Mouse (Mus musculus) c-Kit-positive CD71-positive TER-119-negative erythroid progenitor cells, embryonic 14.5 days (primary cell): ENCODE results near the gene Ercc1.

Experiments
- DNase-seq: peaks from one replicate; pipeline ENCODE4 v3.0.0-alpha.2; 2013; ENCODE audit warnings: low read depth

Gene Ercc1

GRCm38 (mm10) chr7:19344237-19344847, at the start of gene Ercc1:
TSS of gene Ercc1 (plus strand) at chr7:19344778.
- no peak for DNase-seq

- peak; percentile 79 for DNase-seq
Measured at GRCm38 (mm10) chr7:19295503-19296185, 48.9 kb upstream of the Ercc1 start.

GRCm38 (mm10) chr7:19297034-19297433, 47.5 kb upstream of the Ercc1 start:
- DNase-seq = no peak

- DNase-seq = no peak
Measured at GRCm38 (mm10) chr7:19297794-19298193, 46.8 kb upstream of the Ercc1 start.

GRCm38 (mm10) chr7:19299194-19299593, 45.4 kb upstream of the Ercc1 start:
- no peak for DNase-seq

GRCm38 (mm10) chr7:19300501-19301421, 43.8 kb upstream of the Ercc1 start:
- no peak for DNase-seq

- DNase-seq = no peak
Measured at GRCm38 (mm10) chr7:19301461-19302263, 42.9 kb upstream of the Ercc1 start.

- DNase-seq = no peak
Measured at GRCm38 (mm10) chr7:19302264-19303045, 42.1 kb upstream of the Ercc1 start.

GRCm38 (mm10) chr7:19303046-19303305, 41.6 kb upstream of the Ercc1 start:
- DNase-seq = no peak

GRCm38 (mm10) chr7:19303770-19304169, 40.8 kb upstream of the Ercc1 start:
- DNase-seq = no peak

GRCm38 (mm10) chr7:19304501-19305412, 39.8 kb upstream of the Ercc1 start:
- no peak for DNase-seq

- no peak for DNase-seq
Measured at GRCm38 (mm10) chr7:19305413-19305735, 39.2 kb upstream of the Ercc1 start.

GRCm38 (mm10) chr7:19305796-19306765, 38.5 kb upstream of the Ercc1 start:
- DNase-seq = no peak

GRCm38 (mm10) chr7:19306819-19307738, 37.5 kb upstream of the Ercc1 start:
- DNase-seq = no peak

- DNase-seq = no peak
Measured at GRCm38 (mm10) chr7:19307739-19308453, 36.7 kb upstream of the Ercc1 start.

- DNase-seq = peak; percentile 86
Measured at GRCm38 (mm10) chr7:19308454-19309277, 35.9 kb upstream of the Ercc1 start.
